Mouse (Mus musculus) activated CD4-positive, CD25-positive, alpha-beta regulatory T cell, adult 4 months (primary cell): ENCODE measurements around the gene Sema7a. TPM values are rescaled to one million over a fixed set of nuclear protein-coding genes. Genes with fewer than 3 reads are reported as not detected.

Source experiments
- ATAC-seq: one replicate; pipeline ENCODE4 v1.8.0; 2017
- polyA plus RNA-seq, 2 experiments: library from polyadenylated mRNA; unstranded; fragments of 100-300 nt; shearing (Covaris generic); gene quantifications; one replicate each; pipeline ENCODE4 v1.2.1; 2017

Sema7a gene
- polyA plus RNA-seq, 2 experiments from 2014 or later, result 0.16 to 0.55 TPM

DNA sequence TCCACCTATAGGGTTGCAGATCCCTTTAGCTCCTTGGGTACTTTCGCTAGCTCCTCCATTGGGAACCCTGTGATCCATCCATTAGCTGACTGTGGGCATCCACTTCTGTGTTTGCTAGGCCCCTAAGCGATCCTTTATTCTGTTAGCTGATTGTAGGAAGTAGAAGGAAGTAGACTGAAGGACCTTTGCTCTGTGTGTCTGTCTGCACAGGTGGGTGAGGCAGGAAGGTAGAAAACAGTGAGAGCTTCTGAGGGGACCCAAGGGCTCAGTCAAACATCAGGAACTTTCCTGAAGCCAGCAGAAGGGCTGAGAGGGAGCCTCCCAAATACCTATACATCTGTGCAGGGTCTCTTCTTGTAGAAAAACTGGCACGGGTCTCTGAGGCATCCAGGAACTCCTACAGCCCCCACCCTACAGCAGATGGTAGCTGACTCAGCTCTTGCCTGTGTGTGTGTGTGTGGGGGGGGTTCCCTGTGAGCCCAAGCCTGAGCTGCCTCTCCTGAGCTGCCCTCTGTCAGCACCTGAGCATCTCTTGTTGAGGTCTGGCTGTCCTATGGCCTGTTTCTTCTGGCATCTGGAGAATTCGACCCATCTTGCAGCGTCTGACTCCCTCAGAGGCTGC lies 35.4 kb downstream of the Sema7a start:
- no peak for ATAC-seq

DNA sequence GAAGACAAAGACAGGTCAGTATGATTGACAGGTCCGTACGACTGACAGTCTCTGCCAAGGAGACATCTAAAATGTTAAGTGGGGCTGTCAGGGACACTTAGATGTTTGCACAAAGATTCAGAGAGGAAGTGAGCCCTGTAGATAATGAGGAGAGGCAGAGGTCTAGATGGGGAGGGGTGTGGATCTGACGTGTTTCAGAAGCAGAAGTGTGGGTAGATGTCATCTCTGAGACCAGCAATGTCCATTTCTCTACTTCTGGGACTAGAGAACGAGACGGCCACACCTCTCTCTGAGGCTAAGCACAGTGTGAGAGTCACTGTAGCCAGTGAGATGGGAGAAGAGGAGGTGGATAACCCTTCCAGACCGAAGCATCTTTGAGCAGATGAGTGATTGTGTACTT lies 38.1 kb downstream of the Sema7a start:
- ATAC-seq, result no peak

DNA sequence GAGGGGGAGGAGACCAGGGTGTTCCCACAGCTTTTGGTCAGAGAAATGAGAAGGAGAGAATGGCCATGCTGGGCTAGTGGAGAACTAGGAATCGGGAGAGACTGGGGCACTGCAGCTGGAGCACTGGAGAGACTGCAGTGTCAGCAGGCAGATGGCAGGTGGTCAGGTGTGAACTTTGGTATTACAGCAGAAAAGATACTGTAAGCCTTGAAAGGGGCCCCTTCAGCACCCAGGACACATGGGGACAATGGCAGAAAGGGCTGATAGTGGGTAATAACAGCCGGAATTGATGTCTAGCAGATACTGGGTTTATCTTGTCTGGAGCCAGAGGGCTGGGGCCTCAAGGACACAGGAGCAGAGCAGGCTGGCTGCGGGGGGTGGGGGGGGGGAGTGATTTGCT lies 38.9 kb downstream of the Sema7a start:
- ATAC-seq, result no peak

DNA sequence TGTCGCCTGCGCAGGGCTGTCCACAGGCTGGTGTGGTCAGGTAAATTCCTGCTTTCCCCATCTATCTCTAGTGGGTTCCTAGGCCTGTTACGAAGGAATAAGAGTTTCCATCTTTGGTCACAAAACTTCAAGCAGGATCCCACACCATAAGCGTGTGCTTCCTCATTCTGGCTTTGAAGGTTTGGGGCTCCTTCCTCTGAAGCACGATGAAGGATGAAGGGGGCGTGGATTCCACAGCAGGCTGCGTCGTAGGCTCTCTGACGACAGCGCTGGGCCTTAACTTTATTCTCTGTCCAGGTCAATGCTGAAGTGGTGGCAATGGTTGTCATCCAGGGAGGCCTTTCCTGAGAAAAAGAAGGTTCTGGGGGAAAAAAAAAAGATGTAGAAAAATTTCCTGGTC lies 40.7 kb downstream of the Sema7a start:
- no peak for ATAC-seq

DNA sequence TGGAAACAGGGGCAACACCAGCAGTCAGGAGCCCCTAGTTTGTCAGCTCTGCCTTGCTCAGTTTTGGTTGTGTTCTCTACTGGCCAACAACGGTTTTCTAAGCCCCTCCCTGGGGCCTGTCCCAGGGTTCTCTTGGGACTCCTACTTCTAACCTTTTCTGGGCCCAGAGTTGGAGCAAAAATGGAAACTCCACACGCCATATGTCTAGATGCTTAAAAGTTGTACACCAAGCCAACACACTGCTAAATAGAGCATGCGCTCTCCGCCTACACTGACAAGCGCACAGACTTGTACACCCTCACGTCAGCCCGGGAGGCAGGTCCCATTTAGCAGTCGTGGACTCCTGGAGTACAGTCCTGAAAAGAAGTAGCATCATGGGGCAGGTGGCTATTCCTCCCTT lies 45.4 kb downstream of the Sema7a start:
- no peak for ATAC-seq

DNA sequence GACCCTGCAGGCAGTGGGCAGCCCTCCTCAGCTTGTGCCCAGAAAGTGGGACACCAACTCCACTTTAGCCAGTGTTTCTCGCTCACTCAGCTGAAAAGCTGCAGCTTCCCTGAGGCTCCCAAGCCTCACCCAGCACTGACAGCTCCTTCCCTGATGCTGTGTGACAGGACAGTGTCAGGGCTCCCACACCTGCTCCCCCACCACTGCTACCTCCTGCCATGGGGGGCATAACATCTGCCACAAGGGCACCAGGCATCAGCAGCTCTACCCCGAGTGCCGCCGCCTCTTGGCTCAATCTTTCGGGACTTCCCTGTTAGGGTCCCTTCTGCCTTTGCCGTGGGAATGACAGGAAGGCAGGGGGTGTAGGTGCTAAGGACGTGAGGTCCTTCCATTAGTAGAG lies 46.4 kb downstream of the Sema7a start:
- ATAC-seq, result no peak

DNA sequence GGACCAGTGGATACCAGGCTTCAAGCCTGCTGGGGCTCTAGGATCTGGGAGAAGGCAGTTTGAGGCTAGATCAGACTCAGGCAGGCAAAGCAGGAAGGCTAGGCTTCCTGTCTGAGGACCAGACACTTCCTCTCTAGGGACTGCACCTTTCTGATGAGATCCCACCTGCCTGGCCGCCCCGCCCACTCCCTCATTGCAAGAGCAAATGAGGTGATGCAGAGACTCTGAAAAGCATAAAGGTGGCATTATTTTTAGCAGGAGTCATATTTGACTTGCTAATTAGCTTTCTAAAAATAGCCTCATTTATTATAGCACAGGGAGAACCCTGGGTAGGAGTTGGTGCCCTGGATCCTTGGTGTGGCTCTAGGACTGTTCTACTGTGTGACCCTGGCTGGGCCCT lies 48.2 kb downstream of the Sema7a start:
- no peak for ATAC-seq

DNA sequence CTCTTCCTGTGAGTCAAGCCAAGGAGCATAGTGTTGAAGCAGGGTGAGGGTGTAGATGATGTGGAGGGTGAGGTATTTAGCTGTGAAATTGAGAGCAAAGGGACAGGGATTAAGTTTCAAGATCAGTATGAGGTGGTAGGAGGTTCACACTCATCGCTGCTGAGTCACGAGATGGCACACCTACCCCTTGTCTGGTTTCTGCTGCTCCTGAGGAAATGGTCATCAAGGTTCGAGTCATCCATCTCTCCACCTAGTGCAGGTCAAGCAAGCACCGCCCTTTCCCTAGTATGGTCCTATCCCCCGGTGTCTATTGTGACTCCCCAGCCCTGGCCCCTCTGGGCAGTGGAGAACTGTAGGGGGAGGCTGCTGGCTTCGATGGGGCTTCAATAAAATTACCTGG lies 49.4 kb downstream of the Sema7a start:
- no peak for ATAC-seq

DNA sequence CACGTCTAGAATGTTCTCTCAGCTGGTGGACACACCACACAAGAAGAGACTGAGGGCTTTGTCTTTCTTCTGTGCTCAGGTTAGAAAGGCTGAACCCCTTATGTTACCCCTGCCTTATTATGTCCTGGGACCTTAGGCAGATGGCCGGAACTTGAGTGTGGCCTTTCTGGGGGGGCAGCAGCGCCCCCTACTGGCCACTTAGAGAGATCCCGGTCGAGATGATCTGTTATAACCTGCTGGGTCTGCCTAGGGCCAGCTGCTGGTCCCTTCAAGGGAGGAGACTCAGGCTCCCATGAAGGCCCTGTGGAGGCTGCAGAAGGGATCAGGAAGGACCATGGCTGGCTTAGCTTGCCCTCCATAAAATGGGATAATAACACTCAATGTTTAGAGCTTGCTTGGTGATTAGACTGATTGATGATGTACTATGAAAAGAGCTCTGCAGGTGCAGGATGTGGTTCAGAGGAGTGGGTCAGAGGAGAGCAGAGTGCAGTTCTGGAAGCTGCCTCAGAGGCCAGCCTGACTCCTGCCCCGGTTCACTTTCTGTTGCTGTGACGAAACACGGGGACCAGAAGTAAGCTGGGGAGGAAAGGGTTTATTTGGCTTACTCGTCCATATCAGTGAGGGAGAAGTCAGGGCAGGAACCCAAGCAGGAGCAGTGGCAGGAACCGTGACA lies 50.7 kb downstream of the Sema7a start:
- peak; percentile 49 for ATAC-seq

DNA sequence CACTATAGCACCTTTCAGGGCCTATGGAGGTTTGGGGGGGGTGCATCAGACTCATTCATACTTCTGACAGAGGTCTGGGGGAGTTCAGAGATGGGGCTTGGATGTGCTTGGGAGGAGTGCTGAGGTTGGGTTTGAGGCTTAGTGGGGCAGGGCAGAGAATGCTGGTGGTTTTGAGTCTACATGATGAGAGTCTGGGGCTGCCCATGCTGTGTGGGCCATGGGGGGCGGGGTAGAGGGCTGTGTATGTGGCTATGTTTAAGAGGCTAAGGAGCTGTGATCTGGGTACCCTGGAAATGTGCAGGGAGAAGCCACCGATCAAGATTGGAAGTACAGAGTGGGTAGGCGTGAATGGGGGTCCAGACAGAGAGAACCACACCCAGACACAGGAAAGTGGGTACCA lies 52.1 kb downstream of the Sema7a start:
- no peak for ATAC-seq

DNA sequence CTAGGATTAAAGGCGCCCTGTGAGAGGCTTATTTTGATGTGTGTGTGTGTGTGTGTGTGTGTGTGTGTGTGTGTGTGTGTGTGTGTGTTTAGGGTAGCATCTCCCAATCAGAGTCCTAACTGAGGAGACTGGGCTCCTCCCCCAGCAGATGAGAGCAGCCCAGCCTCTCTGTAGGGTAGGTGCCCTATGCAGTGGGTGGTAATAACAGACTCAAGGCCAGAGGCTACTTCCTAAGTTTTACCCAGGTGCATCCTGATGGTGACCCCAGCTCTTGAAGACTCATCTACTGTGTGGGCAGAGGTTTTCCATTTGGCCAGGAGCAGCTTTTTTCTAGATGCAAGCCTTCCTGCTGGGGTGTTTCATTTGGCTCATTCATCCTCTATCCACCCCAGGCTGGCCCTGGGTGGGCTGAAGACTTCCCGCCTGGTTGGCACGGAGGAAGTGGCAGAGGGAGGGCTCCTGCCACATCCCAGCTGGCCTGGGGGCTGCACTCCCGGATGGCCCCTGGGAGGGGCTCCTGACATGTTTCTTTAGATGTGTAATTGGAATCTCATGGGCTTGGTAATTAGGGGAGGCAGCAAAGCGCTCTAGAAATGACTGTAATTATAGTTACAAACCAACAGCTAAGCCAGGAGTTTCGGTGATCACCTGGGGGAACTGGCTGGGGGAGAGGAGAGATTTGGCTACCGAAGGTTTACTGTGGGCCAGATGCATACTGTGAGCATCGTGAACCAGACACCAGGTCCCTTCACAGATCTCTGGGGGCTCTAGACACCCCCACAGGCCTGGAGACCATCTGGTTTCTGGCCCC lies 53.1 kb downstream of the Sema7a start:
- no peak for ATAC-seq

DNA sequence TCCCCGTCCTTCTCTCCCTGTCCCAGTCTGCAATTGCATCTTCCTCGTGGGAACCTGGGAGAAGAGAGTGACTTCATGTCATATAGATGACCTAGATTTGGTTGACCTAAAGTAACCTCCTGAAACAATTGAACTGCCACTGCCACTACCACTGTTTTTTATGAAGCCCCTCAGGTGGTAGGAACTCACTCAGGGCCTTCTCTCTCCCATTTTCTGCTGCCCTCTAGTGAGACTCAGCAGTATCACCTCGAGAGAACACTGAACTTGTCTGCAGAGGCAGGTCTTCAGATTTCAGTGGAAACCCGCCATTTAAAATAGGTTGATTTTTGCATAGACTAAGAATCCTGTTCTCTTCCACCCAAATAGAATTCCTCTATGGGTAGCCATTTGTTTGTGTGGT lies 55.4 kb downstream of the Sema7a start:
- no peak for ATAC-seq

DNA sequence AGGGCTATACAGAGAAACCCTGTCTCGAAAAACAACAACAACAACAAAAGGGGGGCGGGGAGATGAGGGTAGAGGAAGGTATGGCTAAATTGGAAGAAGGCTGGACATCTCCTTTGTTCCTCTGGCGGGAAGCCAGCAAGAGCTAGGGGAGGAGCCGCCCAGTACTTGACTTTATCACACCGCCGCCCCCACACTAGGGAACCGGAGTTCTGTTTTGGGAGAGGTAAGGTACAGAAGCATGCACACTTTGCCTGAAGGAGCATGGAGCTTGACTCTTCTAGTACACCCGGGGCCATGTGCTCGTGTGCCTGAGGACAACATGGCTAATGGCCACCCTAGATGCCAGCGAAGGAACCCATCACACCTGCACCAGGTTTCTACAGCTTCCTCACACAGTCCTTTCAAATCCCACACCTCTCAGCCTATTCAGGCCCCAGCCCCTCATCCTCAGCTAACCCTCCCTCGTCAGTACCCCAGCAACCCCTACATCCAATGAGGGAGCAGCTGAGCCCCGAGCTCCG lies 57.7 kb downstream of the Sema7a start:
- no peak for ATAC-seq

DNA sequence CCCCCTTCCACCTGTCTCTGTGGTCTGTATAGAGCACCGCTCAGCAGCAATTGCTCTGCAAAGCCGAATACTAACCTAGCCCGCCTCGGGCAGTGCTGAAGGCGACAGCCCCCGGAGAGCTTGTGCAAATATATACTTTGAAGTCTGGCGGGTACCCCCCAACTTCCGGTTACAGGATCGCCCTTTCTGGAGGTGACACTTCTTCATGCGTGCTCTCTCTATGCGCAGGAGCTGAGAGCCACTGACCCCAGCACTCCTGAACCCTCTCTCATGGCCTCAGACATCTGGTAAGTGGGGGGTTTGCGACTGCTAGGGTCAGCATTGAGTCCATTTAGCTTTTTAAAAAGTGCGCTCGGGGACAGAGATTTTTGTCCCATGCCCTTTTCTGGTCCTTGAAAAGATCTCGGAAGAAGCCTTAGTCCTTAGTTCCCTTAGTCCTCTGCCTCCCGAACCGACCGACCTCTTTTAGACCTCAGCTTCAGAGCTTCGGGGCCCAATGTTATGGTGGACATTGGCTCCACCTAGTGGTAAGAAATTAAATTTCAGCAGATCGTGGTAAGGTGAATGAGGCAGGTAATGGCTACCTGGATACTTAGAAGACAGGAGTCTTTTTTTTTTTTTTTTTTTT lies 58.2 kb downstream of the Sema7a start:
- ATAC-seq, result peak; percentile 77

DNA sequence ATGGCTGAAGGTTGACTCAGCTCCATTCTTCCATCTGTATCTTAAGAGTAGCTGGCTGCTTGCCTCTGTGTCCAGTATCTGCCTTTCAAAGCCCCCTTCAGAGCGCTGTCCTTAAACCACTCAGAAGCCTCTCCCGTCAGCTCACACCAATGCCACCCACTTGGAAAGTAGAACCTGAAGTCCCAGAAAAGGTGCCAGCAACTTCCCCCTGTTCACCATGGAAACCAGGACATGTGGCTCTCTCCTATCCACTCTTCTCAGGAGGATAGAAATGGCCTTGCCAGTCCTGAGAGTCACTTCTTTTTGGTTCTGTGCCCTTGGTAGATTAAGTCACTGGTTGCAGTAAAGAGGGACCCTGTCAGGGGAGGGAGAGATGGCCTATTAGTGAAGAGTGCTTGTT lies 58.8 kb downstream of the Sema7a start:
- ATAC-seq, result no peak

DNA sequence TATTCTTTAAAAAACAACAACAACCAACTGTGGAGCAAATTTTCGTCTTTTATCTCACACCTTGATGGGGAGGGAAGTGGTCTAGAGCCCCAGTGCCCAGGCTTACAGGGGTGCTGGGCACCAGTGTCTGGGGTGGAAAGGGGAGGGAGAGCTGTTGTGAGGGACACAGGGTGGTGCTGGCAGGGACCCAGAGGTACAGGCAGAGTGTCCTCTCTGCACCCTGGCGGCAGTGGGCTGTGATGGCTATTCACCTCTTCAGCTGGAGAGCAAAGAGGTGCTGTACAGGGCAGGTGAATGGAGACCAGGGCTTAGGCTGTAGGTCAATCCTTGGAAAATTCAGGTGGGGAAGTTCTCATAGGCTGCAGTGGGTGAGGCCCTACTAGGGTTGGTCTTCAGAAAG lies 59.8 kb downstream of the Sema7a start:
- no peak for ATAC-seq

DNA sequence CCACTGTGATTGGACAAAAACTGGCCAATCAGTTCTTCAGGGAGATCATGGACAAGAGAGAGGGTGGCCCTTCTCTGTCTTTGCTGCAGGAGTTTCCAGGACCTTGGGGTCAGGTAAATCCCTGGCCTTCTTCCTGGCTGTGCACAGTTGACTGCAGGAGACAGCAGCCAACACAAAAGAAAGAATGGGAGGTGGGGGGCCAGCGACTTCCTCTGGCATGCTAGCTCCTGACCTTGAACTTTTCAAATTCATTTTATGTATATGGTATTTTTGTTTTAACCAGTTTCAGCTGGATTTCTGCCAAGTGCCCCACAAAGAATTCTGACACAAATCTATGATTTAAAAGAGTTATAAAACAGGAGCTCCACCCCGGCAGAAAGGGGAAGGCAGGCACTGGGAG lies 63.4 kb downstream of the Sema7a start:
- no peak for ATAC-seq

DNA sequence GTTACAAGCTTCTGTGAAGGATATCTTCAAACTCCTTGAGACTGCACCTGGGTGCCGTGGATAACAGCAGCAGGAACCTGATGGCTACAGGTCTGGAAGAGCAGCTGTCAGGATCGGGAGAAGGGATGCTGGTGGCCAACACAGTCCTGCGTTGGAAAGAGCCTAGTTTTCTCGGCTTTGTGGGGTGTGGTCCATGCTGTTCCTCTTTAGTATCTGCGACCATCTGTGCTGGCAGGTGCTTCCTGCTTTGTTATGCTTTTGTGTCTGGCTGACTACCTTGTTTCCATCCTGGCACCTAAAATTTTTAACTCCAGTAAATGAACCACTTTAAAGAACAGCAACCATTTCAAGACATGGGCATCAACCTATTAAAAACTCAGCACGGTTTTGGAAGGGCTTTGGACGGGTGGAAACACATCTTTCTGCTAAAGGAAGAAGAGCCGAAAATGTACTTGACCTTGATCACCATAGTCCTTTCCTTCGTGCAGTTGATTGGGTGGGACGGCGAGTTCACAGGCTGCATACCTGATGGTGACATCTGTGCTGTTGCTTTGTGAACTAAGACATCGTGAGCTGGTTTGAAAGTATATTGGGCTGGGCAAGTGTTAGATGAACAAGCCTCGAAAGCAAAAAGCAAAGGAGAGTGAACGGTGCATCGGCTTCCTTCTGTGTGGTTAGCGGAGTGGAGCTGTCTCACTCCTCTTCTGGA lies 66.0 kb downstream of the Sema7a start, which contains the start of gene Cyp11a1:
TSS of gene Cyp11a1 (plus strand) at position 659 of the 709 bp plus-strand sequence.
- ATAC-seq, result no peak

DNA sequence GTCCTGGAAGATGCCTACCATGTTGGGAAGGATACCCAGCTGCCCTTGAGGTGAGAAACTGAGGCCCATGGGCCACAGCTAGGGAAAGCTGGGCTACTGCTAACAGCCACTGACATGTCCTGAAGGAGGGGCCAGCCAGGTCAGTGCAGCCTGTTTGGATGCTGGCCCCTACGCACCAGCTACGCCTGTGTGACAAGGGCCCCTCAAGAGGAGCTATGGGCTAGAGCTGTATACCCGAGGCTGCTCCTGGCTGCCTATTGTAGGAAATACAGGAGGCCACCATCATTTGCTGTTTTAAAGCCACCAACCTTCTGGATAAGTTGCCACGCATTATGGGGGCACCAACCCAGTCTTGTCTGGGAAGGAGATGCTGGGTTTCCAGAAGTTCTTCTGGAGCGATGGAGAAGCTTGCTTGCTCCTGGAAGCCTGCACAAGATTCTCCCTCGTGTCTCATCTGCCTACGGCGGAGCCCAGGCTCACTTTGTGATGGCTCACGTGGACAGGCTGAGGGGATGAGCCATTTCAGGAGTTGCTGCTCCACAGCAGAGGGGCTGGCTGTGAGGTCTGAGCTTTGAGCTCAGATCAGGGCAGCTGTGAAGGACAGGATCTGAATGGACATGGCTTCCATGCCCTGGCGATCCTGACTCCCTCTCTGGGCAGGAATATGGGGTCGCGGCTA lies 68.6 kb downstream of the Sema7a start:
- ATAC-seq, result no peak

DNA sequence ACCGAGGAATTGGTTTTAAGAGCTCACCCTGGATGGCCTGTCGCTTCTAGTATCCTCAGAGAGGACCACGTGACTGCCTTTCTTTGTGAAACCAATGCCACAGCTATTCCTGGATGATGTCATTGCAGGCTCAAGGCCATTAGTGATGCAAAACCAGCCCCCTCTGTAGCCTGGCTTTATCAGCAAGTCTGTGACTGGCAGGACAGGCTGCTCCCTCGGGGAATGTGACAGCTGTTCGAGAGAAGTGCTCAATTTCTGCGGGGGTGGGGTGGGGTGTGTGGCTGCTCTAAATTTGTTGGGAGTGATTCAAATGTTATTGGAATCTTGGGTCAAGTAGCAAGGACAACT lies 69.1 kb downstream of the Sema7a start:
- no peak for ATAC-seq

DNA sequence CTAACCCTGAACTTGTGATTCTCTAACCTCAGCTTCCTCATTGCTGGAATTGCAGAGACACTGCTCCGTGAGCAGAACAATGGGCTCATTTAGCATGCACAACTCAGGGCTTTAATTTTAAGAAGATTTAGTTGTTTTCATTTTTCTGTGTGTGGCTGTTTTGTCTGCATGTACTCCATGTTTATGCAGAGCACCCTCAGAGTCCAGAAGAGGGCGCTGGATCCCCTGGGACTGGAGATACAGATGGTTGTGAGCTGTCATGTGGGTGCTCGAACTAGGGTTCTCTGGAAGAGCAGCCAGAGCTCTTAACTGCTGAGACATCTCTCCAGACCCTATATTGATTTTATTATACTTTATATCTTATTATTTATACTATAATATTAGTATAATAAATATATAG lies 69.7 kb downstream of the Sema7a start:
- ATAC-seq, result no peak

DNA sequence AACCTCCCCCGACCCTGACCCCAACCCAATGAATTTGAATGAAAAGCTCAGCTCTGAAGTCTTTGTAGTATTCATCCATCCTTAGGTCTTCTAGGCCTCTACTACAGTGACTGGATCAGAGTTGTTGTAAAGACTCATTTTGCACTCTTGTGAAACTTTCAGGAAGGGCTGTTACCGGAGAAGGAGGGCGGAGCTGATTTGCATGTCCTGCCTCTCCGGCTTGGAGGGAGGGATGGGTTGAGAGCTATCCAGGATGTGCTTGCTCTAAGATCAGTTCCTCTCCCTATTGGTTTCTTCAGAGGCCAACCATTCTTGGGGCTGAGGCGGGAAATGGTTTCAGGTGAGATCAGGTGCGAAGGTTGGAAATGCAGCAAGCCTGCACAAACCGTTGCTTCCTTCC lies 71.1 kb downstream of the Sema7a start:
- ATAC-seq, result no peak
